Mouse (Mus musculus) CD4-positive, CD25-positive, alpha-beta regulatory T cell, adult 4 months (primary cell): ENCODE measurements around the gene Ncl. TPM values are rescaled to one million over a fixed set of nuclear protein-coding genes. Genes with fewer than 3 reads are reported as not detected.
A peak's percentile ranks its signal among the peaks of the same experiment; 100 is the strongest.

Source experiments
- ATAC-seq: one replicate; pipeline ENCODE4 v1.8.0; 2017
- polyA plus RNA-seq, 2 experiments: library from polyadenylated mRNA; unstranded; fragments of 100-300 nt; shearing (Covaris generic); gene quantifications; one replicate each; pipeline ENCODE4 v1.2.1; 2017

Ncl gene
- 100 to 1,000 TPM; 304 to 334 TPM for polyA plus RNA-seq

- ATAC-seq, result peak; percentile 82
Measured at GRCm38 (mm10) chr1:86358906-86359797, at the start of gene Ncl. Gene Ncl, minus strand, starts transcription at chr1:86359400.

DNA sequence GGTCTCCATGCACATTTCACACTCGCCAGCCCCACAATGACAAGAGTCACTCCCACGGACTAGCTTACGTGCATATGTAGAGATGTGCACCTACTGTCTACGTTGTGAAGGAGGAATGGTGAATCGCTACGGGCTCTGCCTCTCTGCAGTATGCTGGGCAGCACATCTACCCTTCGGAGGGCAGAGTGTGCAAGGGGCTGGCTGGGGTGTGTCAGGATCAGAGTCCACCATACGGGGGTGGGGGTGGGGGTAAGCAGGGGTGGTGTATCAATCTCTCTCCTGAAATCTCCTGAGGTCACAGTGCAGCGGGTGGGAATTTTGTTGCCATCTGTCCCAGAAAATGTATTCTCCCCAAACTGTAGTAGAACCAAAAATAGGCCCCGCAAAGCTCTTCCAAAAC lies 49.3 kb upstream of the Ncl start:
- ATAC-seq, result no peak

GRCm38 (mm10) chr1:86406914-86407313 lies 47.7 kb upstream of the Ncl start:
- peak; percentile 84 for ATAC-seq

DNA sequence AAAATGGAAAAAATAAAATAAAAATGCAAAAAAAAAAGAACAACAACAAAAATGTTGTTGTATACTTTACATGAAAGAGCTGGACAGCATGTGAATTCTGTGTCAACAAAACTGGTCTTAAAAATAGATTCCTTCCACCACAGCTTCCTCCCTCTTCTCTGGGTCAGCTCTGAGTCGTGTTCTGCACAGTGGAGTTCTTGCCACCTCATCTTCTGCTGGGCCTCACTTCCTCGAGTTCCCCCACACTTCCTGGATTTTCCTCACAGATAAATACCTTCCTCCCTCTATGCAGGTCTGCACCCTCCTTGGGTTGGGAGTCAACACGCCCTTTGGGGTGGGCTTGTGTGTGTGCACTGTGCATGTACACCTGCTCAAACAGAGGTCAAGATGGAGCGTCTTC lies 47.1 kb upstream of the Ncl start:
- ATAC-seq, result no peak

DNA sequence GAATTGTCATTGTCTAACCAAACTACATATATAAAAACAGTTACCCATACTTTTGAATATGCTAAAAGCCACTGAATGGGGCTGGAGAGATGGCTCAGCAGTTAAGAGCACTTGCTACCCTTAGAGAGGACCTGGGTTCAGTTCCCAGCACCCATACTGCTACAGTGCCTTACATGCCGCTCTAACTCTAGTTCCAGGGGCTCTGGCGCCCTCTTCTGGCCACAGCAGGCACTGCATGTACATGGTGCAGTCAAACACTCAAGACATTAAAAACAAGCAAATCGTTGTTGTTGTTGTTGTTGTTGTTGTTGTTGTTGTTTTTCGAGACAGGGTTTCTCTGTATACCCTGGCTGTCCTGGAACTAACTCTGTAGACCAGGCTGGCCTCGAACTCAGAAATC lies 45.6 kb upstream of the Ncl start:
- ATAC-seq, result no peak

DNA sequence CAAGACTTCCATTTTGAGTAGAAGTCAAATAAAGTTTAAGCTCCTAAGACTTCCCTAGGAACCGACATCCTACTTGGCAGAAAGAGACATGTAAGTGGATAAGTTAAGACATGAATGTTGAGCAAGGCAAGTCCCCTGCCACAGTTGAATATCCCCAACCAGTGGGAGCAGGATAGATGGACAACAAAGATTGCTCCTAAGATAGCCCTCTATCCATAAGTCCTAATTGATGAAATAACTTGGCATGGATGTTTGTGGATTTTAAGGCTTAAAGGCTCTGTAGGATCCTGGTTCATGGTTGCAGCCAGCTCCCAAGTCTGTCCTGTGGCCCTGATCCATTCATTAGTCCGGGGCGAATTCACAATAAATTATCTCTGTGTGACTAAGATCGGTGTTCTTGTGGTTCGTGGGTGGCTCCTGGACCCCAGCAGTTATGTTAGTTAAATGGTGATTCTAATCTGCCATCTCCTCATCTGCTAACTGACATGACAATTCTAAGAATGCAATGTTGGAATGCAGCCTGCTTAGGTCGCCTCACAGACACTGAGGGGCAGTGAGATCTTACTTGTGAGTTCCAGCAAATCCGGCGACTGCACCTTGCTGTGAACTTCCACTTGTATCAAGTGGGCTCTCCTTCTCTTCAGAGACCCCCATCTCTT lies 41.0 kb upstream of the Ncl start:
- no peak for ATAC-seq

- no peak for ATAC-seq
Measured at GRCm38 (mm10) chr1:86399322-86399721, 40.1 kb upstream of the Ncl start.

DNA sequence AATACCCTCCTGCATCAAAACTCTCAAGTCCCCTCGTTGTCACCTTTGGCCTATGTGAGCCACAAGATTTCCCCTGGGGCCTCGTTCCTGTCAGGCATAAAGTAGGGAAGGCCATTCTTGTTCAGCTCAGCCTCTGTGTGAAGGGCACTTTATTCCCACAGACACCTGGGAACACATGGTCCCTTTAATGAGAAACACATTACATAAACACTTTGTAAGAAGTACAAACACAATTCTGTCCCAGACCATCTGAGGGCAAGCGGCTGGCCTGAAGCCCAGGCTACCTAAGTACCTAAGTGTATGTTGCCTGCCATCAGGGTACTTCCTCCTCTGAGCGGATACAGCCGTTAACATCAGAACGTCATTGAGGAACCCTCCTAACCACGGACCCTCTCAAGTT lies 39.0 kb upstream of the Ncl start:
- no peak for ATAC-seq

GRCm38 (mm10) chr1:86397621-86398020 lies 38.4 kb upstream of the Ncl start:
- ATAC-seq, result no peak

DNA sequence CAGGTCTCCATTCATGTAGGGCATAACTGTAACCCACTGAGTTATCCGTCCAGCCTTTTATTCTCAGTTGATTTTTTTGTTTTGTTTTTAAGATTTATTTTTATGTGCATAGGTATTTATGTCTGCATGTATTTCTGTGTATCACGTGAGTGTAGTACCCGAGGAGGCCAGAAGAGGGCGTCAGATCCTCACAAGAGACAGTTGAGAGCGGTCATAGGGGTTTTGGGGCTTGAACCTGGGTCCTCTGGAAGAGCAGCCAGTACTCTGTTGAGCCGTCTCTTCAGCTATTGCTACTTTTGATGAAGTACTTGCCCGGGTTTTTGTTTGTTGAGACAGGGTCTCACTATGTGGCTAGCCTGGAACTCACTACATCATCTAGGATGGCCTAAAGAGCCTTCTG lies 36.7 kb upstream of the Ncl start:
- no peak for ATAC-seq

- peak; percentile 89 for ATAC-seq
Measured at GRCm38 (mm10) chr1:86394246-86394645, 35.0 kb upstream of the Ncl start.

GRCm38 (mm10) chr1:86393219-86393618 lies 34.0 kb upstream of the Ncl start:
- ATAC-seq, result peak; percentile 37

DNA sequence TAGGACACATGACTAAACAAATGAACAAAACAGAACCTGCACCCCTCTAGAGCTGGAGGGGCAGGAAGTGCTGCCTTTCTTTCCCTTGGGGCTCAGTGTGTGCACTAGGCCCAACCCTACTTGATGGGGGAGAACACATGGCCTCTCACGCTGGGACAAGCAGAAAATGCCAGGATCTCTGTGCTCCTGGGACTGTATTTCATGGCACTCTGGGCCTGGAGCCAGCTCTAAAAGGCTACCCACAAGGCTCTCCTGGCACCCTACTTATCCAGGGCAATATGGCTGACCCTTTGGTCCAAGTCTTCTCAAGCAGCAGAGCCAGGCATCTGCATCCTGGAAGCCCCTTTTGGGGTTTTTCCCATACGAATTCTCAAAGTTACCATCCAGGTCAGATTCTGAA lies 32.2 kb upstream of the Ncl start:
- ATAC-seq, result no peak

DNA sequence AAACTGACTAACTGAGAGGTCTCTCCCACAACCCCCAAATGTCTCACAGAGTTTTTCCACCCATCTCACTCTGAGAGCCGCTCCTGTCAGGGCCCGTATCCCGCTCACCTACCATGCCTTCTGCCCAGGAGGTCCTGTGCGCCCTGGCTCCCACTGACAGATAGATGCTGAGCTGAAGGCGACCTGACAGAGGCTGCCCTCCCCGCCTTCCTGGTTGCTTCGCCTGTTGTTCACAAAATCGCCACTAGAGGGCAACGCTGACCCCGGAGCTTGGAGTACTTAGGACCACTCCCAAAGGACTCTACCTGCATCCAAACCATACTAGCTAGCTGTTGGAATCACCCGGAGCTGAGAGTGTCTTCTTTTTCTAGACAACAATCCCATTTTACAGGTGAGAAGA lies 30.0 kb upstream of the Ncl start:
- ATAC-seq, result peak; percentile 52

DNA sequence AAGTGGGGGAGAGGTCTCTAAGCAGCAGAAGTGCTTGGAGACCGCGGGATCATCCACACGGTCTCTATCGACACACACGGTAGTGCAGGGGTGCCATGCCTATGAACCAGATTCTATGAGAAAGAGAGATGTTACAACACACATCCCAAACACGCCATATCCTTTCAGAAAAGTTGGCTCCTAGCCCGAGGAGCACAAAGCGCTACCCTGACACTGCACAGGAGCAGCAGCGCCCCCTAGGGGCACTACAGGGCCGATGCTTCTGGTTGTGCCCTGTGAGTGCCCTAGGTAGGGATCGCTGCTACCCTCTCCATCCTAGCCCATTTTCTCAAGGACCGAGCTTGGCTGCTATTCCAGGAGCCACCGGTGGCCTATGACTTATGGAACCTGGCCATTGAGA lies 21.8 kb upstream of the Ncl start:
- ATAC-seq, result peak; percentile 81

DNA sequence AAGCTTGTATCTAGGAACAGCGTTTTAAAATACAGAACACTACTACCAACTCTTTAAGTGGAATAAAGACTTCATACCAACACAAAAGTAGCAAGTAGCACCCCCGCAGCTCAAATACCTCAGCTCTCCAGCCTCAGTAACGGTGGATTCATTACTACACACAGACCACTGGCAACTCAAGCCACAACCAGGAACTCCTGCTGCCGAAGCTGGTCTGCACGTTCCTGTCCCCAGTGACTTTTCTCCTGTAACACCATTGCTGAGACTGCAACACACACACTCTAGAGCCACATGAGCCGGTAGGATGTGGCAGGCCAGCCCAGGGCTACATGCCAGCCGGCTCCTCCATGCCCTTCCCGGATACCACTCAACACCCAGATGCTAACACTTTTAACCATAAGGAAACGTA lies 20.0 kb upstream of the Ncl start:
- ATAC-seq, result no peak

GRCm38 (mm10) chr1:86378662-86379061 lies 19.5 kb upstream of the Ncl start:
- no peak for ATAC-seq

GRCm38 (mm10) chr1:86376354-86376753 lies 17.2 kb upstream of the Ncl start:
- ATAC-seq, result no peak

DNA sequence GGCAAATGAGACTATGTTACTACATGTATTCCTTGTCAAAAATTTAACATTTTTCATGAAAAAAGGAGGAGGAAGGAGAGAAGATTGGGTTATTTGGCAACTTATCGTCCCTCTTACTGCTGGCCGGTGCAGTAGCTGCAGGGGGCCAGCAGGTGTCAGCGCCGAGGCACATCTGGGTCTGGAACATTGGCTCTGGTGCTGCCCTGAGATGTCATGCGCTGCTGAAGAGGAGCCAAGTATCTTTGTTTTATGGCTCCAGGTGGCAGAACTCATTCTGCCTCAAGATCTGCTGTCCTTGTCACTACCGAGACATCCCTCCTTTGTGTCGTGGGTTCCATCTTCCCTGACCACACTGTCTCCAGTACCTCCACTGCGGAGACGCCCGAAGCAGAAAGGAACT lies 12.8 kb upstream of the Ncl start:
- ATAC-seq, result peak; percentile 85

DNA sequence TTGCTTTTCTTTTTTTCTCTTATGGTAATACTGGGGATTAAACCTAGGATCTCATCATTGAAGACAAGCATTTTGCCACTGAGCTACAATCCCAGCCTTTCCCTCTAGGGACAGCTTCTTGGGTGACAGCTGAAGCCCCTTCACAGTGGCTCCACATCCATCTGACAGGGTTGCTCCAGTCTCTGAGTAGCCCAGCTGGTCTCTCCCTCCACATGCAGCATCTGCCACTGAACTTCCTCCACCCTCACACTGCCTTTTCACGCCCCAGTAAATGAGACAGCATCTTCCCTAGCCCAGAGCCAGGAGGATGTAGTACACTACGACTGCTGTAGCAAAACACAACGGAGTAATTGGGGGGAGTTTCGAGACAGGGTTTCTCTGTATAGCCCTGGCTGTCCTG lies 8.9 kb upstream of the Ncl start:
- ATAC-seq, result no peak

GRCm38 (mm10) chr1:86363671-86364070 lies 4.5 kb upstream of the Ncl start:
- no peak for ATAC-seq

- ATAC-seq, result no peak
Measured at GRCm38 (mm10) chr1:86361852-86362615, 2.8 kb upstream of the Ncl start.

- ATAC-seq, result no peak
Measured at GRCm38 (mm10) chr1:86360441-86360840, 1.2 kb upstream of the Ncl start.
